Mouse (Mus musculus) neural tube, embryonic 15.5 days (tissue): ENCODE results near the gene Gm20388. TPM values are rescaled to one million over a fixed set of nuclear protein-coding genes. Genes with fewer than 3 reads are reported as not detected.
A peak's percentile ranks its signal among the peaks of the same experiment; 100 is the strongest.
"Not testable (repeated sequence)": the region's sequence is repeated elsewhere in the genome, so short reads cannot be mapped to it uniquely, and the experiment has no call there.

Experiments
- ATAC-seq: fragments of 200-750 bp; cut with Nextera tagmentation; 2 replicates; pipeline ENCODE4 v1.8.0; 2017; ENCODE audit warnings: mild to moderate bottlenecking, moderate TSS enrichment, moderate library complexity; ENCODE audit not compliant: low FRiP score
- H3K27ac ChIP-seq: fragments of 300-500 bp; sonication (generic); replicated peaks from 2 replicates; pipeline ENCODE4 v1.5.1; 2015; ENCODE audit warnings: mild to moderate bottlenecking, inconsistent platforms
- H3K27me3 ChIP-seq: fragments of 300-500 bp; sonication (generic); replicated peaks from 2 replicates; pipeline ENCODE4 v1.6.1; 2015; ENCODE audit warnings: inconsistent platforms
- H3K36me3 ChIP-seq: fragments of 300-500 bp; sonication (generic); 2 replicates; pipeline ENCODE4 v1.6.1; 2015; ENCODE audit warnings: inconsistent platforms
- H3K4me1 ChIP-seq: fragments of 300-500 bp; sonication (generic); 2 replicates; pipeline ENCODE4 v1.6.1; 2015; ENCODE audit warnings: inconsistent platforms
- H3K4me2 ChIP-seq: fragments of 300-500 bp; sonication (generic); 2 replicates; pipeline ENCODE4 v1.6.1; 2015; ENCODE audit warnings: inconsistent platforms, mild to moderate bottlenecking, moderate library complexity
- H3K4me3 ChIP-seq: fragments of 300-500 bp; sonication (generic); replicated peaks from 2 replicates; pipeline ENCODE4 v1.5.1; 2015; ENCODE audit warnings: mild to moderate bottlenecking, inconsistent platforms
- H3K9ac ChIP-seq: fragments of 300-500 bp; sonication (generic); replicated peaks from 2 replicates; pipeline ENCODE4 v1.6.1; 2015; ENCODE audit warnings: mild to moderate bottlenecking, inconsistent platforms
- H3K9me3 ChIP-seq: fragments of 300-500 bp; sonication (generic); replicated peaks from 2 replicates; pipeline ENCODE4 v1.6.1; 2016; ENCODE audit warnings: inconsistent platforms
- WGBS: fragments of 180-500 bp; shearing (Covaris S2); methylation state at CpG from one replicate; pipeline ENCODE4 v1.1.7; 2015; ENCODE audit warnings: mixed read lengths; 5-methylcytosine and 5-hydroxymethylcytosine counted together
- polyA plus RNA-seq: library from polyadenylated mRNA; unstranded; fragments of >200 nt; fragmentation: Nextera tagmentation; extraction: Ambion mirVana; gene quantifications from 2 replicates; pipeline ENCODE4 v1.2.1, GENCODE M21; 2015

Gm20388 gene
- polyA plus RNA-seq, 1 experiment from 2014 or later = not detected

DNA sequence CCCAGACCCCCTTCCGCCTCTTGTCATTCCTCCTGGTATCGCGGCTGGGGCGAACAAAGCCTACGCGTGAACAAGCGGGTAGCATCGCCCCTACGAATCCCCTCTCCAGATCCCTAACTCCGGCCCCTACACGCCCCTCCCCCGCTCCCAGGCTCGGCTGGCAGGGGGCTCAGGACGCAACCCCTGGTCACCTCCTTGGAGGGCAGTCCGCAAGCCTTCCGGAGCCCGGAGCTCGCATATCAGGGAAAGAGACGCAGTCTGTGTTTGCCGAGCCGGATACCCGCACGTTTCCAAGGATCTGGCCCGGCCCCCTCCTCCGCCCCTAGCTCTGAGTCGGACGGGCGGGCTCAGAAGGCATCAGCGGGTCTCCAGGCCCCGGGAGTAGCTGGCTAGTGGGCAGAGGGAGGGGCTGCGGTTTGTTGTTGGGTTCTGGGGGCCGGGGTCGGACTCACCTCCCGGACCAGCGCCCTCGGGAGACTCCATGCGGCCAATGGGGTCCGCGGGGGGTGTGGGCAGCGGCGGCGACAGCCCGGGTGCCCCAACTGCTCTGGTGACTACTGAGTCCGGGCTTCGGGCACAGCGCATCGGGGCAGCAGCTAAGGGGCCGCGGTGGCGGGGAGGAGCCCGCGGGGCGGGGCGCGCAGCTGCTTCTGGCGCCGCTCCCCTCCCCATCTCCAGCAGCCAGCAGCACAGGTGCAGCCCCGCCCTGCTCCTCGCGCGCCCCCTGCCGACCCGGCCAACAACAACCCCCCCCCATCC, 3604.3 kb downstream of the Gm20388 start, which contains the start of gene Dbndd1:
Gene Dbndd1 (minus strand): TSS at position 683 of the 759 bp plus-strand sequence.
- peak within 1 kb of the TSS; percentile 80 for H3K4me2 ChIP-seq
- peak within 1 kb of the TSS; percentile 91 for H3K4me3 ChIP-seq
- no peaks in the 10 kb centered on the region for H3K9me3 ChIP-seq
- H3K27ac ChIP-seq = peak within 1 kb of the TSS; percentile 93
- H3K27me3 ChIP-seq = 0 out of 2 replicates have a peak, but pooled peaks cover 3% of the 10 kb centered on the region
- peak within 1 kb of the TSS; percentile 81 for H3K9ac ChIP-seq
- peaks cover 46% of the 10 kb centered on the region for H3K4me1 ChIP-seq
- peaks cover 7% of the 10 kb centered on the region for H3K36me3 ChIP-seq
- peak; percentile 70 for ATAC-seq
- under 1% methylated on average over 44 of the region's 63 CpGs for WGBS

DNA sequence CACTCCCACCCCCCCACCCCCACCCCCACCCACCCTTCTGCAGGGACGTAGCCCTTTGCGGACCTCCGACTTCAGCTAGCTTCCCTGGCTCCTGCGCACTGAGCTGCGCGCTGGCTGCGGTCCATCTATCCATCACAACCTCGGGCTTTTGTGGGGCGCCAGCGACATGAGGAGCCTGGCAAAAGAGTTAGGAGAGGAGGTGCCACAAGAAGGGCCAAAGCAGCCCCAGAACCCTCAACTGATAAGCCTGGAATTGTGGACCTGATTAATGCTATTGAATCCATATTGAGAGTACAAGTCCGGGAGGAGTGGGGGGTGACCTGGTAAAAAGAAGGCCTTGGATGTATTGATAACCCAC, 3604.9 kb downstream of the Gm20388 start:
- H3K4me3 ChIP-seq = peak overlapping the region; percentile 91
- under 1% methylated on average over 11 of the region's 11 CpGs for WGBS
- ATAC-seq = no peak; the same call in 1 of the 2 replicates

DNA sequence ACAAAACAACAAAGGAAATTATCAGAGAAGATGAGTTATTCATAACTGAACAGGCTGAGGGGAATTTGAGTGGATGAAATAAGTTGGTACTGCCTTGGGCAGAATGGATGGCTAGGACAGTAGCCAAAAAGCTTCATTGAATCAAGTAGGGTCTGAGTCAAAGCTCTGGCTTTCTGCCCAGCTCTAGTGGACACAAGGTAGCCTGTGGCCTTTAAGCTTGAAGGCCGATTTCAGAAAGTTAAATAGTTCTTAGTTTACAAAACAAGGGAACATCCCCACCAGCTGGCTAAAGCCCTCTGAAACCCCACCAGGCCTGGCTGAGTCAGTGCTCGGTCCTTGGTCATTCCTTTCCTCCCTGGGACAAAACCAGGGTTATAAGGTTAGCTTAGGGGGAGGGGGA, 3606.0 kb downstream of the Gm20388 start:
- no peak overlapping the region for H3K4me3 ChIP-seq
- 41% methylated on average over 2 of the region's 2 CpGs for WGBS
- H3K27ac ChIP-seq = no peak overlapping the region
- peaks cover 10% of the 10 kb centered on the region; the same call in 1 of the 2 replicates for H3K36me3 ChIP-seq
- no peak overlapping the region for H3K4me2 ChIP-seq
- 0 out of 2 replicates have a peak, but pooled peaks cover 3% of the 10 kb centered on the region for H3K27me3 ChIP-seq
- H3K4me1 ChIP-seq = peaks cover 52% of the 10 kb centered on the region
- H3K9ac ChIP-seq = no peak overlapping the region
- no peaks in the 10 kb centered on the region for H3K9me3 ChIP-seq
- no peak for ATAC-seq

More for the DNA sequence above, 3604.9 kb downstream of the Gm20388 start:
- H3K27me3 ChIP-seq = 0 out of 2 replicates have a peak, but pooled peaks cover 3% of the 10 kb centered on the region
- H3K9ac ChIP-seq = peak overlapping the region; percentile 40
- peaks cover 6% of the 10 kb centered on the region; the same call in 1 of the 2 replicates for H3K36me3 ChIP-seq
- peaks cover 51% of the 10 kb centered on the region for H3K4me1 ChIP-seq
- peak overlapping the region; percentile 75 for H3K27ac ChIP-seq
- H3K9me3 ChIP-seq = no peaks in the 10 kb centered on the region
- H3K4me2 ChIP-seq = peak overlapping the region; percentile 80

DNA sequence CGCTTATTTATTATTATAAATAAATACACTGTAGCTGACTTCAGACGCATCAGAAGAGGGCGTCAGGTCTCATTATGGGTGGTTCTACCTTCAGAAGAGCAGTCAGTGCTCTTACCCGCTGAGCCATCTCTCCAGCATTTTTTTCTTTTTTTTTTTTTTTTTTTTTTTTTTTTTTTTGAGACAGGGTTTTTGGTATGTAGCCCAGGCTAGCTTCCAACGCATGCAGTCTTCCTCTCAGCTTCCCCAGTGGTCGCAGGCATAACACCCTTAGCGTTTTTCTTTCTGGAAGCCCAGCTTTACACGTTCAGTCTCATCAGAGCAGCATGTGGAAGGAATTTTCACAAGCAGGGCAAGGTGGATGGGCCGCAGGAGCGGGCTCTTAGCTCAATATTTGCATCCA, 3607.5 kb downstream of the Gm20388 start:
- Histone ChIP-seq H3K27ac (peak overlapping the region; percentile 56), H3K4me3 (peak overlapping the region; percentile 74)

DNA sequence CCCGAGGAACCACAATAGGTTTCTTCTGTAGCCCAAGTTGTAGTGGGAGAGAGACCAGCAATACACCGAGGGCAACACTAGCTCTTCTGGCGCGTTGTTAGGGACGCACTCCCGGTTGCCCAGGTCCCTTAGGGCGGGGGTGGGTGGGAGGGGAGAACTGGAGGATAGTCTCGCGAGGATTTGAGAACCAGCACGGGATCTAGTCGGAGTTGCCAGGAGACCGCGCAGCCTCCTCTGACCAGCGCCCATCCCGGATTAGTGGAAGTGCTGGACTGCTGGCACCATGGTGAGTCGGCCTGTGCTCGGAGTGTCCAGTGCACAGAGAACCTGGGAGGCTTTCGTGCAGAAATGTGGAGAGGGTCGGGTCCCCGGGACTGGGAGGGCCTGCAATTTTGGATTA, 3608.0 kb downstream of the Gm20388 start, which contains the start of gene Gas8:
Gene Gas8 (plus strand): TSS at position 168 of the 400 bp plus-strand sequence.
- peak; percentile 86 for ATAC-seq
- Histone ChIP-seq H3K4me1 (peaks cover 41% of the 10 kb centered on the region), H3K36me3 (peaks cover 28% of the 10 kb centered on the region), H3K4me3 (peak within 1 kb of the TSS; percentile 74), H3K9ac (peak within 1 kb of the TSS; percentile 83), H3K27me3 (0 out of 2 replicates have a peak, but pooled peaks cover 3% of the 10 kb centered on the region), H3K9me3 (no peaks in the 10 kb centered on the region), H3K27ac (peak within 1 kb of the TSS; percentile 72), H3K4me2 (peak within 1 kb of the TSS; percentile 76)
- WGBS = 0% methylated on average over 20 of the region's 20 CpGs

More for the DNA sequence above, 3607.5 kb downstream of the Gm20388 start:
- H3K4me1 ChIP-seq = peaks cover 46% of the 10 kb centered on the region
- no peaks in the 10 kb centered on the region for H3K9me3 ChIP-seq
- no peak for ATAC-seq
- WGBS = 36% methylated on average over 10 of the region's 10 CpGs
- 0 out of 2 replicates have a peak, but pooled peaks cover 3% of the 10 kb centered on the region for H3K27me3 ChIP-seq
- H3K36me3 ChIP-seq = peaks cover 23% of the 10 kb centered on the region
- peak overlapping the region; percentile 83; the same call in 1 of the 2 replicates for H3K9ac ChIP-seq
- H3K4me2 ChIP-seq = peak overlapping the region; percentile 76

DNA sequence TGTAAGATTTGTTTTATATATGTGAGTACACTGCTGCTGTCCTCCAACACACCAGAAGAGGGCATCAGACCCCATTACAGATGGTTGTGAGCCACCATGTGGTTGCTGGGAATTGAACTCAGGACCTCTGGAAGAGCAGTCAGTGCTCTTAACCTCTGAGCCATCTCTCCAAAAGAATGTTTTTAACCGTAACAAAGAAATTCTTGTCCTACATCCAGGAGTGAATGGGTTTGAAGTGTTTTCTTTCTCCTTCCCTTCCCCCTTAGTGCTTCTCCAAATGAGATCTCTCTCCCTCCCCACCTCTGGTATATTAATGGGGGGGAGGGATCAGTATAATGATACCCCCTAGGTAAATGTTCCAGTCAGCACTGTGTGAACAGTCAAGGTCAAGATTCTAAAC, 3609.4 kb downstream of the Gm20388 start:
- not testable (repeated sequence) for H3K9ac ChIP-seq
- 97% methylated on average over 1 of the region's 1 CpGs for WGBS

DNA sequence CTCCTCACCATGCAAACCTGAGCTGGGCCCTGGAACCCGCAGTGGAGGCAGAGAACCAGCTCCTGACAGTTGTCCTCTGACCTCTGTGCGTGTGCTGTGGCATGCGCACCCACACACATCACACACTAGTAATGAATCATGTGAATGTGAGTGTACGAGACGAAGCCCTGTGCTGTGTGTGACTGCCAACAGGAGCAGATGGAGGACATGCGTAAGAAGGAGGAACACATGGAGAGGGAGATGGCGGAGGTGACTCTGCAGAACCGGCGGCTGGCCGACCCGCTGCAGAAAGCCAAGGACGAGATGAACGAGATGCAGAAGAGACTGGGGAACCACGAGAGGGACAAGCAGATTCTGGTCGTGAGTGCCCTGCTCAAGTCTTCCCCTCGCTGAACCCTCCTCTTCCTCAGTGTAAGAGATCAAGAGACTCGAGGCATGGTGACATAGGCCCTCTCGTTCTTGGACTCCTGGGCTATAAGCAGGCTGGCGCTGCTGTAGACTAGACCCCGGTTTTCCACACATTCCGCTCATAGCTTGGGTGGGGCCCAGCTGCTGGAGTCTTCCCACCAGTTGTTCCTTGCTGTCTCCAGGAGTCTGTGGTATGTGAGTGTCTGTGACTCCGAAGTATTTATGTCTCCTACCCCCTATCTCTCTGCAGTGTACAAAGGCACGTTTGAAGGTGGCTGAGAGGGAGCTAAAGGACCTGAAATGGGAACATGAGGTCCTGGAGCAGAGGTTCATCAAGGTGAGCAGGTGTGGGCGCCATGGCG, 3617.3 kb downstream of the Gm20388 start:
- no peak overlapping the region for H3K27ac ChIP-seq
- H3K9ac ChIP-seq = no peak overlapping the region
- no peak for ATAC-seq

More for the DNA sequence above, 3609.4 kb downstream of the Gm20388 start:
- H3K27me3 ChIP-seq, H3K27ac ChIP-seq, H3K4me3 ChIP-seq, H3K9me3 ChIP-seq, ATAC-seq: not testable (repeated sequence)
- Histone ChIP-seq H3K4me2 (peak overlapping the region; percentile 76), H3K36me3 (peaks cover 41% of the 10 kb centered on the region), H3K4me1 (peaks cover 35% of the 10 kb centered on the region)

DNA sequence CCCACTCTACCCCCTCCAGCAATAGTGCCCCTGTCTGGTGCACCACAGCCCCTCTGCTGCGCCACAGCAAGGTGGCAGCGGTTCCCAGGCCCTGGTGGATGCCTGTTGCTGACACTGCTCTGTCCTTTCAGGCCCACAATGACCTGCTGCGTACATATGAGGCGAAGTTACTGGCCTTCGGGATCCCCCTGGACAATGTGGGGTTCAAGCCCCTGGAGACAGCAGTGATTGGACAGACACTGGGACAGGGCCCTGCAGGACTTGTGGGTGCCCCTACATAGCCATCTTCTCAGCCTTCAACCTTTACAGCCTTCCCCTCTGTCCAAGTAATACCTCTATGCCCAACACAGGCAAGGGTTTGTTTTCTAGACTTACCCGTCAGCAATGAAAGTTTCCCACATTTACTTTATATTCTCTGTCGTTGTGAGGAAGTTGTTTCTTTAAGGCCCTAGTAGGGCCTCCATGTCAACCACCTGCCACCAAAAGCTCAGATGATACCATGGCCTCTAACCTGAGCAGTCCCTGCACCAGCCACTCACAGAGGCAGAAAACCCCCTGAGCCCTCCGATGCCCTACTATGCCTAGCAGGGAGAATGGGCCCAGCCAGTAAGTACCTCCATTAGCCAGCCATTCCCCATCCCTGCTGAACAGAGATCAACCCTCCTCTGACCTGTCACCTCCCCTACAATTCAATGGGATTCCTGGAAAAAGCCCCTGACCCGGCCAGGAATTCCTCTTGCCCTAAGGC, 3625.8 kb downstream of the Gm20388 start:
- Histone ChIP-seq H3K4me2 (no peak overlapping the region), H3K36me3 (peaks cover 55% of the 10 kb centered on the region), H3K4me3 (no peak overlapping the region), H3K4me1 (no peaks in the 10 kb centered on the region), H3K27ac (no peak overlapping the region), H3K9me3 (no peaks in the 10 kb centered on the region), H3K9ac (no peak overlapping the region), H3K27me3 (peaks cover 14% of the 10 kb centered on the region)
- WGBS = 86% methylated on average over 9 of the region's 9 CpGs
- no peak; the same call in 1 of the 2 replicates for ATAC-seq

More for the DNA sequence above, 3617.3 kb downstream of the Gm20388 start:
- no peak overlapping the region for H3K4me3 ChIP-seq
- no peaks in the 10 kb centered on the region for H3K9me3 ChIP-seq
- no peak overlapping the region for H3K4me2 ChIP-seq
- peaks cover 99% of the 10 kb centered on the region for H3K36me3 ChIP-seq
- no peaks in the 10 kb centered on the region for H3K27me3 ChIP-seq
- no peaks in the 10 kb centered on the region for H3K4me1 ChIP-seq
- WGBS = 93% methylated on average over 25 of the region's 25 CpGs

DNA sequence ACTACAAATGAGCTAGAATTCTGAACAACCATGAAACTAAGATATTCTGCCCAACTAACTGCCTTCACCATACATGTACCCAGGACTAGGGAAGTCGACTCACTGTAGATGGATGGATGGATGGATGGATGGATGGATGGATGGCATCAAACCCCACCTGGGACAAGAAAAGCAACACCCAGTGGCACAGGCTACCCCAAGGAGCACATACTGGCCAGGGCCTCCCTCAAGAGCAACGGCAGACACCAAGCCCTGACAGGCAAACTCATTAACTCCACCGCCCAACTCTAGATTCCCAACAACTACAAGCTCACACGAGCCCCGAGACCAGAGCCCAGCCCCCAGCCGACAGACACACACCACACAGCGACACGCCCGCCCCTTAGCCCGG, 3626.3 kb downstream of the Gm20388 start:
- Histone ChIP-seq H3K27me3 (peaks cover 14% of the 10 kb centered on the region), H3K9ac (no peak overlapping the region), H3K27ac (no peak overlapping the region), H3K9me3 (no peaks in the 10 kb centered on the region), H3K36me3 (peaks cover 49% of the 10 kb centered on the region), H3K4me3 (no peak overlapping the region), H3K4me1 (no peaks in the 10 kb centered on the region), H3K4me2 (no peak overlapping the region)
- WGBS = 35% methylated on average over 10 of the region's 10 CpGs
- no peak for ATAC-seq

DNA sequence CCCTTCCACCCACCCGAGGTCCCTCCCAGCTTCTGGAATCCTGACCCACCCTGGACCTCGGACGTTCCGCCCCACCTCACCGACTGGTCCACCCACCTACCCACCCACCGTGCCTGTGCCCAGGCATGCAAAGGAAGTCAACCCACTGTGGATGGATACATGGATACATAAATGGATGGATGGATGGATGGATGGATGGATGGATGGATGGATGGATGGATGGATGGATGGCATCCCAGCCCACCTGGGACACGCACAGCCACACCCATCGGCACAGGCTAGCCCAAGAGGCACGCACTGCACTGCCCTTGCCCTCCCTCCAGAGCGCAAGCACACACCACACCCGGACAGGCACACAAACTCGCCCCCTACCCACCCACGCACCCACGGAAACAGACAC, 3627.0 kb downstream of the Gm20388 start:
- not testable (repeated sequence) for H3K4me2 ChIP-seq, H3K9ac ChIP-seq, H3K4me3 ChIP-seq, H3K4me1 ChIP-seq, H3K27ac ChIP-seq, H3K9me3 ChIP-seq, ATAC-seq
- WGBS = 77% methylated on average over 2 of the region's 14 CpGs
- H3K36me3 ChIP-seq = peaks cover 43% of the 10 kb centered on the region
- H3K27me3 ChIP-seq = peaks cover 14% of the 10 kb centered on the region

DNA sequence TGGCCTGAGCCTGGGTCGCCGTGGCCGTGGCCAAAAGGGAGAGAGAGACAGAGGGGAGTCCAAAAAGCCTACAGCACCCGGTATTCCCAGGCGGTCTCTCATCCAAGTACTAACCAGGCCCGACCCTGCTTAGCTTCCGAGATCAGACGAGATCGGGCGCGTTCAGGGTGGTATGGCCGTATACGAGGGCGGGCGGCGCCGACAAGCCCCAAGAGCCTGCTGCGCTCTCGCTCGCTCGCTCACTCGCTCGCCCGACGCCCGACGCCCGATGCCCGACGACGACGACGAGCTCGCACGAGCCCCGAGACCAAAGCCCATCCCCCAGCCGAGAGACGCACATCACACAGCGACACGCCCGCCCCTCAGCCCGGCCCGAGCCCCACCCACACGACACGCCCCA, 3653.6 kb downstream of the Gm20388 start:
- not testable (repeated sequence) for H3K36me3 ChIP-seq, H3K4me2 ChIP-seq, ATAC-seq, H3K4me1 ChIP-seq, H3K27me3 ChIP-seq, H3K27ac ChIP-seq, H3K9me3 ChIP-seq, H3K9ac ChIP-seq, H3K4me3 ChIP-seq
- WGBS = no CpG with 5 or more reads among the region's 45 CpGs
